Mouse (Mus musculus) hematopoietic multipotent progenitor cell, adult 10-12 weeks (in vitro differentiated cells): ENCODE results near the gene Samd10. TPM values are rescaled to one million over a fixed set of nuclear protein-coding genes. Genes with fewer than 3 reads are reported as not detected.

Source experiments
- polyA plus RNA-seq: library from polyadenylated mRNA; stranded (reverse); fragments of >175 nt; gene quantifications from 2 replicates; pipeline ENCODE4 v1.2.3, GENCODE M21; 2012; ENCODE audit warnings: low replicate concordance

Gene Samd10
- polyA plus RNA-seq = 17.3 and 21.9 TPM in 2 replicates

GRCm38 (mm10) chr2:181598454-181599351 lies at the start of gene Samd10:
Gene Samd10 (minus strand): TSS chr2:181599212.

GRCm38 (mm10) chr2:181592231-181593041 lies 6.6 kb downstream of the Samd10 start, which contains the start of gene Zfp512b:
Gene Zfp512b (minus strand): TSS chr2:181592803.

GRCm38 (mm10) chr2:181591528-181592085 lies 7.4 kb downstream of the Samd10 start, which contains the start of gene Prpf6:
Gene Prpf6 (plus strand): TSS chr2:181591868.

GRCm38 (mm10) chr2:181584411-181584942 lies 14.5 kb downstream of the Samd10 start, which contains the start of gene Uckl1:
Gene Uckl1 (minus strand): TSS chr2:181584892.

Other genes starting within 250 kb of the Samd10 start
- 46.2 and 56.1 TPM in 2 replicates for gene Zgpat, start 234.3 kb downstream of the Samd10 start, polyA plus RNA-seq
- gene Arfrp1, start 233.8 kb downstream of the Samd10 start, polyA plus RNA-seq = 22.8 and 30.5 TPM in 2 replicates
- 123 and 175 TPM in 2 replicates for gene Lime1, start 219.1 kb downstream of the Samd10 start, polyA plus RNA-seq
- gene Zbtb46, start 139.8 kb downstream of the Samd10 start, polyA plus RNA-seq = 2.7 TPM in 2 replicates
- 0.08 and 0.12 TPM in 2 replicates for gene Abhd16b, start 106.0 kb downstream of the Samd10 start, polyA plus RNA-seq
- gene Tpd52l2, start 102.1 kb downstream of the Samd10 start, polyA plus RNA-seq = 4.3 and 46.6 TPM in 2 replicates
- gene Dnajc5, start 78.7 kb downstream of the Samd10 start, polyA plus RNA-seq = 38.7 and 70.5 TPM in 2 replicates
- 93.4 and 215 TPM in 2 replicates for gene Uckl1, start 14.3 kb downstream of the Samd10 start, polyA plus RNA-seq
- 12.0 and 21.1 TPM in 2 replicates for gene Prpf6, start 7.3 kb downstream of the Samd10 start, polyA plus RNA-seq
- 84.7 and 206 TPM in 2 replicates for gene Zfp512b, start 6.4 kb downstream of the Samd10 start, polyA plus RNA-seq
- not detected in 2 replicates for gene Gm29797, start 57.8 kb upstream of the Samd10 start, polyA plus RNA-seq
- gene Sox18, start 72.4 kb upstream of the Samd10 start, polyA plus RNA-seq = 2.2 and 9.7 TPM in 2 replicates
- 10.6 and 34.3 TPM in 2 replicates for gene Tcea2, start 81.1 kb upstream of the Samd10 start, polyA plus RNA-seq
- 174 and 368 TPM in 2 replicates for gene Rgs19, start 94.8 kb upstream of the Samd10 start, polyA plus RNA-seq
- not detected in 2 replicates for gene Lkaaear1, start 99.2 kb upstream of the Samd10 start, polyA plus RNA-seq
- gene Oprl1, start 115.8 kb upstream of the Samd10 start, polyA plus RNA-seq = 0.05 TPM in 1 of 2 replicates, not detected in the other
- gene Myt1, start 164.1 kb upstream of the Samd10 start, polyA plus RNA-seq = not detected in 2 replicates
- 3.2 and 40.7 TPM in 2 replicates for gene Pcmtd2, start 238.6 kb upstream of the Samd10 start, polyA plus RNA-seq